Mouse (Mus musculus) kidney, adult 2 months (tissue): Measurements from ENCODE around the gene Ccser2.

ENCODE experiments used
- CTCF ChIP-seq: fragments of 200-500 bp; conservative IDR thresholded peaks from 2 replicates; pipeline ENCODE4 v1.5.1; 2011; ENCODE audit warnings: low read depth, mild to moderate bottlenecking, control low read depth, low read length, moderate library complexity, mixed read lengths; ENCODE audit not compliant: insufficient read depth, insufficient read length
- POLR2A ChIP-seq: fragments of 200-500 bp; IDR thresholded peaks from one replicate; pipeline ENCODE4 v1.6.1; 2011; ENCODE audit warnings: low read depth, low read length, control low read depth

- no peak for TF ChIP-seq POLR2A
- no peak for TF ChIP-seq CTCF
Observed at GRCm38 (mm10) chr14:37009686-37010085, 41.1 kb upstream of the Ccser2 start.
